Mouse (Mus musculus): ENCODE data around the gene Nptxr. TPM values are rescaled to one million over a fixed set of nuclear protein-coding genes. Genes with fewer than 3 reads are reported as not detected.
"Not testable (repeated sequence)": the region's sequence is repeated elsewhere in the genome, so short reads cannot be mapped to it uniquely, and the experiment has no call there.

Nptxr gene
- polyA plus RNA-seq, 1 experiment from 2014 or later = 0.13 TPM

DNA sequence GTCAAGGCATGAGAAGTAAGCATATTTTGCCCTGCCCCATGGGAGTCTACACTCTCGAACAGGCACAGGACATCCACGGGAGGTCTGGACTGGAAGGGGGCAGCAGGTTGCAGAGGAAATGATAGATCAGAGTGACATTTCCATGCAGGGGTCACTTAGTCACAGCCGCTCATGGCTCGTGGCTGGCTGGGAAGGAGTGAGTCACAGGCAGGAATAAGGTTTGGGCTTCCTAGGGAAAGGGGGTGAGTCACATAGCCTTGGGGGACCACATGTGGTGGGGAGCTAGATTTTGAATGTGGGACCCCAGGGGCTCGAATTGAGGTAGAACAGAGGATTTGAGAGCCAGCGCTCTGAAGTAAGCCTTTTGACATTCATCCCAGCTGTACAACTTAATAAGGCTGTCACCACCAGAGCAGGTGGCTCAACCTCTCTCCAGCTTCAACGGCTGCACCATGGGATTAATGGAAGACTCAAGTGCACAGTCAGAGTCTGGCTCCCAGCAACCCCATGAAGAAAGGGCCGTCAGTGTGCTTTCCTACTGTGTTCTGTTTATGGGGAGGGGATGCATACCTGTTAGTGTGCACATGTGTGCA, 9.2 kb upstream of the Nptxr start:
- H3K27me3 ChIP-seq = peaks cover 41% of the 10 kb centered on the region
- H3K4me3 ChIP-seq (replicated peaks) = no peak overlapping the region
- H3K4me2 ChIP-seq = no peak overlapping the region
- H3K9me3 ChIP-seq (replicated peaks) = peaks cover 5% of the 10 kb centered on the region; the same call in 1 of the 2 replicates
- ATAC-seq (ENCODE audit: low read depth) (no peak), DNase-seq (no peak)
- H3K27ac ChIP-seq = no peak overlapping the region
- WGBS (ENCODE audit: insufficient replicate concordance) = 29% methylated on average over 8 of the region's 8 CpGs
- no peak overlapping the region for H3K9ac ChIP-seq
- no peaks in the 10 kb centered on the region for H3K36me3 ChIP-seq
- no peaks in the 10 kb centered on the region for H3K4me1 ChIP-seq (replicated peaks)

DNA sequence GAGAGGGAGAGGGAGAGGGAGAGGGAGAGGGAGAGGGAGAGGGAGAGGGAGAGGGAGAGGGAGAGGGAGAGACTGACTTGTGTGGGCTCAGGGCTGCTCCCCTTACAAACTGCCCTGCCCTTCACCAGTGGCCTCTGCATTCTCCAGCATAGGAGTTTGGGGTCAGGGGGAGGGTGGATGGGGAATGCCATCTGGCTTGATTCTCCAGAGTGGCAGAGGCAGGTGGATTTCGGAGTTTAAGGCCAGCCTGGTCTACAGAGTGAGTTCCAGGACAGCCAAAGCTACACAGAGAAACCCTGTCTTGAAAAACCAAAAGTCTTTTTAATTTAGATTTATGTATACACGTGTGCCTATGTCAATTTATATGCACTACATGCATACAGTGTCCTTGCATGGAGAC, 8.3 kb upstream of the Nptxr start:
- not testable (repeated sequence) for H3K9me3 ChIP-seq (replicated peaks); H3K9ac ChIP-seq; H3K4me3 ChIP-seq (replicated peaks); H3K4me2 ChIP-seq; ATAC-seq (ENCODE audit: low read depth); H3K4me1 ChIP-seq (replicated peaks); H3K27ac ChIP-seq; DNase-seq; H3K36me3 ChIP-seq
- H3K27me3 ChIP-seq = peaks cover 50% of the 10 kb centered on the region
- WGBS (ENCODE audit: insufficient replicate concordance) = 35% methylated on average over 2 of the region's 2 CpGs

DNA sequence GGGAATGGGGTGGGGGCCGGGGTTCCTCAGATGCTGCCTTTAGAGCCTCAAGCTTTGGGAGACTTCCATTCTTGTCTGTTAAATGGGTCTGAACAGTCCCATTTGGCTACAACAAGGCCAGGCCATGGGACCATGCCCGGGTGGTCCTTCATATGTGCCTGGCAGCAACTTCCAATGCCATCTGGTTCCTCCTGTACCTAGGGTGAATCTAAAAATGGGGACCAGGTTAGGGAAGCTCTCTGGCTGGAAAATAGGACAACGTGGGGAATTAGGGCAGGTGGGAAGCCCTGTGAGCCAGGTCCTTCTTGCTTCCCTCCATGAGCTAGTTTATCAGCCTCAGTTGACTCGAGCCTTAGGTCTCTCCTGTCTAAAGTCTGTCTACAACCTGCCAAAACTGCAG, 6.4 kb upstream of the Nptxr start:
- Histone ChIP-seq H3K9me3 (replicated peaks) (no peaks in the 10 kb centered on the region), H3K27ac (no peak overlapping the region), H3K36me3 (no peaks in the 10 kb centered on the region), H3K4me3 (replicated peaks) (no peak overlapping the region), H3K4me2 (no peak overlapping the region), H3K9ac (no peak overlapping the region), H3K4me1 (replicated peaks) (no peaks in the 10 kb centered on the region), H3K27me3 (peaks cover 64% of the 10 kb centered on the region)
- WGBS (ENCODE audit: insufficient replicate concordance) = 45% methylated on average over 4 of the region's 4 CpGs
- no peak for DNase-seq
- ATAC-seq (ENCODE audit: low read depth) = no peak

DNA sequence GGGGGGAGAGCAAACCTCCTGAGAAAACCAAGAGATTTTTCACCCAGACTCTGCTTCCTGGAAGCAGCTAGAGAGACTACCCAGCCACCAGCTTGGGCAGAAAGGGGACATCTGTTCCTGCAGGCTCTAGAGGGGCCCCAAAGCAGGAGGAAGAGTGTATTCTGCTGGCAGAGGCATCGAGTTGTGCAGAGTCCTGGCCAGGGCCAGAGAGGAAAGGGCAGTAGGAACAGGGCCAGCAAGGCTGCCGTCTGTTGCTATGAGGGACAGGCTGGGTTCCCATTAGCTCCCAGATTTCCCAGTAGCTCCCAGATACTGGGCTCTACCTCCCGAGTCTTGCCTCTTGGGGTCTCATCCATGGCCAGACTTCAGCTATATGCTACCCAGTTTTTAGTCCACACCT, 5.5 kb upstream of the Nptxr start:
- H3K9ac ChIP-seq = no peak overlapping the region
- H3K9me3 ChIP-seq (replicated peaks) = no peaks in the 10 kb centered on the region
- peaks cover 73% of the 10 kb centered on the region for H3K27me3 ChIP-seq
- H3K27ac ChIP-seq = no peak overlapping the region
- ATAC-seq (ENCODE audit: low read depth) (no peak), DNase-seq (no peak)
- no peak overlapping the region for H3K4me3 ChIP-seq (replicated peaks)
- no peak overlapping the region for H3K4me2 ChIP-seq
- 33% methylated on average over 3 of the region's 3 CpGs for WGBS (ENCODE audit: insufficient replicate concordance)
- no peaks in the 10 kb centered on the region for H3K4me1 ChIP-seq (replicated peaks)
- H3K36me3 ChIP-seq = no peaks in the 10 kb centered on the region

DNA sequence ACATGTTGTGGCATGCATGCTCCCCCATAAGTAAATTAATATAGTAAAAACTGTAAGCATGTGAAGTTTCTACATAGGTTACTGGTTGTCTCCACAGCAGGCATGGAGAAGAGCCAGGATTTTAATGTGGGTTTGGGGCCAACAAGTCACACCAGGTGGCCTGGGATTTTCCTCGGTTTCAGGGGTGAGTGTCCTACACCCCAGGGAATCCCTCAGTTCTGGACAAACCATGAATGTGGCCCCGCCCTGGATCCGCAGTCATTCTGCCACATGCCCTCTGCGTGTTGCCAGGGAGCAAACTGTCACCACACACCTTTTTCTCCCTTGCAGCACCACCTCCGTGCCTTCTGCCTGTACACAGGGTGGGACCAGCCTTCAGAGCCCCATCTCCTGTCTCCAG, 4.1 kb upstream of the Nptxr start:
- H3K27me3 ChIP-seq = peaks cover 81% of the 10 kb centered on the region
- peaks cover 8% of the 10 kb centered on the region for H3K4me1 ChIP-seq (replicated peaks)
- ATAC-seq (ENCODE audit: low read depth) (no peak), DNase-seq (no peak)
- no peak overlapping the region for H3K27ac ChIP-seq
- no peak overlapping the region for H3K9ac ChIP-seq
- no peaks in the 10 kb centered on the region for H3K9me3 ChIP-seq (replicated peaks)
- 39% methylated on average over 5 of the region's 5 CpGs for WGBS (ENCODE audit: insufficient replicate concordance)
- H3K36me3 ChIP-seq = no peaks in the 10 kb centered on the region
- H3K4me2 ChIP-seq = no peak overlapping the region
- H3K4me3 ChIP-seq (replicated peaks) = no peak overlapping the region

DNA sequence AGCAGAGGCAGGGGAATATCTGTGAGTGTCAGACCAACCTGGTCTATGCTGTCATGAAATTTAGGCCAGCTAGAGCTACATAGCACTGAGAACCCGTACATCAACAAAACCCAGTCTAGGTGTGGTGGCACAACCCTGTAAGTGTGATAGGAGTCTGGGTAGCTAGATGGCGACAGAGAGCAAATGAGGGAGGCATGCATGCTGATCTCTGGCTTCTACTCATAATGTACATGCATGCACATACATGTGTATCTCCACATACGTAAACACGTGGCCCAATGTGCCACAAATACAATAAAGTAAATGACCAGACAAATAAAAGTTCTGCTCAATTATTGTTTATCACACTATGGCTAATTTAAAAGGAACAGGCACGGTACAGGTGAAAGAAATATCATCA, 3.5 kb upstream of the Nptxr start:
- ATAC-seq (ENCODE audit: low read depth) = no peak
- H3K9me3 ChIP-seq (replicated peaks) = no peaks in the 10 kb centered on the region
- peaks cover 85% of the 10 kb centered on the region for H3K27me3 ChIP-seq
- H3K9ac ChIP-seq = no peak overlapping the region
- 18% methylated on average over 5 of the region's 5 CpGs for WGBS (ENCODE audit: insufficient replicate concordance)
- H3K4me1 ChIP-seq (replicated peaks) = peaks cover 8% of the 10 kb centered on the region
- H3K4me2 ChIP-seq = no peak overlapping the region
- no peak overlapping the region for H3K4me3 ChIP-seq (replicated peaks)
- H3K36me3 ChIP-seq = no peaks in the 10 kb centered on the region
- H3K27ac ChIP-seq = no peak overlapping the region
- DNase-seq = no peak

DNA sequence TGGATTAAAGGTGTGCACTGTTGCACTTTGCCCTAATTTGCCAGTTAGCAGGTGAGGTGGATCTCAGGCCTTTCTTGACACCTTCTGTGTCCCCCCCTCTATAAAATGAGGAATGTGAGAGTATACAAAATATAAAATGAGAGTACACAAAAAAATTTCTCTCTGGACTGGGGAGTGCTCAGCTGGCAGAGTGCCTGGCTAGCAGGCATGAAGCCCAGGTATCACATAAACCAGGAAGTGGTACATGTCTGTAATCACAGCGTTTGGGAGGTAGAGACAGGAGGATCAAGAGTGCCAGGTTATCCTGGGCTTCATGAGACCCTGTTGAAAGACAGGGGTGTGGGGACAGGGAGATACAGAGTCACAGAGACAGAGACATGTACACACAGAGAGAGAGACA, 2.5 kb upstream of the Nptxr start:
- no peak overlapping the region for H3K9ac ChIP-seq
- no peak overlapping the region for H3K27ac ChIP-seq
- H3K4me1 ChIP-seq (replicated peaks) = peaks cover 8% of the 10 kb centered on the region
- peaks cover 91% of the 10 kb centered on the region for H3K27me3 ChIP-seq
- H3K9me3 ChIP-seq (replicated peaks) = no peaks in the 10 kb centered on the region
- H3K4me2 ChIP-seq = no peak overlapping the region
- no peak overlapping the region for H3K4me3 ChIP-seq (replicated peaks)
- WGBS (ENCODE audit: insufficient replicate concordance) = 32% methylated on average over 1 of the region's 1 CpGs
- no peak for DNase-seq
- no peak for ATAC-seq (ENCODE audit: low read depth)
- no peaks in the 10 kb centered on the region for H3K36me3 ChIP-seq

DNA sequence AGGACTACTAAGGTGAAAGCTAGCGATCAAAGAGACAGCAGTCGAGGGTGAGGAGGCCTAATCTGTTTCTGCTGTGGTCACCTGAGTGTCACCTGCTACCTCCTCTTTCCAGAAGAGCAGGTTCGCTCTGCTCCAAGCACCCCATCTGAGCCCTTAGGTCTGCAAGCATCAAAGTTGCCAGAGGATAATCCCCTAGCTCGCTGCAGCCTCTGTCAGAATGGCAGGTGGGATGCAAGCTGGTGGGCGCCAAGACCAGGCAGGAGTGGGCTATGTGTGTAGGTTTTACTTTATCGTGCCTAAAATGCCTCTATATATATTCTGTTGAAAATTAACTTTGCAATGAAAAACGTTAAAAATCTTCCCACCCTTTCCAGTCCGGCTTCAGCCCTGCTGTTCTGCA, 680 bp upstream of the Nptxr start:
- H3K9me3 ChIP-seq (replicated peaks) = no peaks in the 10 kb centered on the region
- no peak overlapping the region for H3K27ac ChIP-seq
- H3K4me3 ChIP-seq (replicated peaks) = no peak overlapping the region
- peaks cover 8% of the 10 kb centered on the region for H3K4me1 ChIP-seq (replicated peaks)
- ATAC-seq (ENCODE audit: low read depth) (no peak), DNase-seq (no peak)
- no peak overlapping the region for H3K9ac ChIP-seq
- H3K4me2 ChIP-seq = peak overlapping the region; percentile 74; the same call in 1 of the 2 replicates
- 17% methylated on average over 8 of the region's 8 CpGs for WGBS (ENCODE audit: insufficient replicate concordance)
- H3K27me3 ChIP-seq = peaks cover 90% of the 10 kb centered on the region
- H3K36me3 ChIP-seq = no peaks in the 10 kb centered on the region

DNA sequence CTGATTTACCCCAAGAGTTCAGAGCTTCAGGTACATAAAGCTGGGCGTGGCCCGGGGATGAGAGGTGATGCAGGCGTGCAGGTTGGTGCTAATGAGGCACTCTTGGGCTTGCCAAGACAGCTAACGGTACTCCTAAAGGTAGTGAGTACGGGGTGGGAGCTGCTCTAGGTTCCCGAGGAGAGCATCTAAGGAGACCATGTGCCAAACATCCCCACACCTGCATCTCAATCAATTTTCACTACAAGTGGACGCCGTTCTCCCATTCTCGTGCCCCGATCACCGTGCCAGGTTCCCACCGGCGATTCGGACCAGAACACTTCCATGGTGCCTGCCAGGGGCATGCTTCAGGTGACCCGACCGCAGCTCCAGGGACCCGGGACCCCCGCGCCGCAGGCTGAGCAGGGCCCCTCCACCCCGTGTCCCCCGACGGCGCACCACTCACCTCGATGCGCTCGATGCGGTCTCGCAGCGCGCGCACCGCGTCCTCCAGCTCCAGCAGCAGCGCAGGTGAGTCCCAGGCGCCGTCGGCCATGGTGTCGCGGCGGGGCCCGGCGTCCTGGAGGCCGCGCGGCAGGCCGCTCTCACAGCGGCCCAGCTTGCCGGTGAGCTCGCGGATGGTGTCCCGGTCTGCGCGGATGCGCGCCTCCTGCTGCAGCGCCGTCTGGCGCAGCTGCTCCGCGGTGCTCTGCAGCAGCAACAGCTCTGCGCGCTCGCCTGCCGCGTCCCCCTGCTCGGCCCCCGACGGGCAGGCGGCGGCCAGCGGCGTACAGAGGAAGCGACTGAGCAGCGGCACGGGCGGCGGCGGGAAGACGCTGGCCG, 824 bp downstream of the Nptxr start:
- Histone ChIP-seq H3K4me2 (peak overlapping the region; percentile 74), H3K36me3 (no peaks in the 10 kb centered on the region), H3K27me3 (peaks cover 90% of the 10 kb centered on the region), H3K9me3 (replicated peaks) (no peaks in the 10 kb centered on the region), H3K4me1 (replicated peaks) (peaks cover 8% of the 10 kb centered on the region), H3K4me3 (replicated peaks) (peak overlapping the region; percentile 56), H3K27ac (no peak overlapping the region), H3K9ac (no peak overlapping the region; the same call in 1 of the 2 replicates)
- DNase-seq = no peak
- ATAC-seq (ENCODE audit: low read depth) = no peak
- 6% methylated on average over 76 of the region's 81 CpGs for WGBS (ENCODE audit: insufficient replicate concordance)

DNA sequence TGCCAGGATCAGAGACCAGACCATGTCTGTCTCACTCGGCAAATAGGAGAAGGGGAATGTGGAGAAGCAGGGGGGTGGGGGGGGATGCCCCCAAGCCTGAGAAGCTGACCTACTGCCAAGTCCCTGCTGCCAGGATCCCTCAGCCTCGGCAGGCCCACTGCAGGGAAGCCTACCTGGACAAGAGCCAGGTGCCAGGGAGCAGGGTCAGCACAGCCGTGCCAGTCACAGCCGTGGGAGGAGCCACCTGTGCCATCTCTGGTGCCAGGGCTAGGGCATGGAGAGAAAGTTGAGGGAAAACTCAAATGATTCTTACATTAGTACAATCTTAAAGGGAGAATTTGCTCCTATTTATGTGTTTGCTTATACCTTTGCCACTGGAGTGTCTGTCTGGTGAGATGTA, 2.3 kb downstream of the Nptxr start:
- H3K9ac ChIP-seq = no peak overlapping the region
- H3K4me1 ChIP-seq (replicated peaks) = peaks cover 8% of the 10 kb centered on the region
- peaks cover 83% of the 10 kb centered on the region for H3K27me3 ChIP-seq
- H3K4me2 ChIP-seq = no peak overlapping the region
- ATAC-seq (ENCODE audit: low read depth) (no peak), DNase-seq (no peak)
- H3K27ac ChIP-seq = no peak overlapping the region
- no peaks in the 10 kb centered on the region for H3K36me3 ChIP-seq
- 60% methylated on average over 4 of the region's 4 CpGs for WGBS (ENCODE audit: insufficient replicate concordance)
- no peak overlapping the region for H3K4me3 ChIP-seq (replicated peaks)
- no peaks in the 10 kb centered on the region for H3K9me3 ChIP-seq (replicated peaks)

DNA sequence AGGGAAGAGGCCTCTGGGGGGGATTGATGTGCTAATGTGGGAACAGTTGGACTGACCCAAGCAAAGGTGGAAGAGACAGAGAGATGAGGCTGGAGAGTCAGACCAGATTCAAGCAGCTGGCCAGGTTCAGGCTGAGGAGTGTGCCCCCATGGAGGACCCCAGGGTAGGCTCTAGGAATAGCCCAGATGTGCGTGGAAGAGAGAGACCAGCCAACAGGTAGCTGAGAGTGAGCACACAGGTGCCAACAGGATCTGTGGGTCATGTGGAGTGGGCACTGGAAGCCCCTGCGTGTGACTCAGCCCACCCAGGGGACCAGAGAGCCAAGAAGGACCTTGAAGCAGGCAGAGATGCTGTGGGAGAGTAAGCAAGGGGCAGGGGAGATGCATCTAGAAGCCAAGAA, 2.9 kb downstream of the Nptxr start:
- no peak overlapping the region for H3K27ac ChIP-seq
- peaks cover 8% of the 10 kb centered on the region for H3K4me1 ChIP-seq (replicated peaks)
- DNase-seq (no peak), ATAC-seq (ENCODE audit: low read depth) (no peak)
- H3K36me3 ChIP-seq = no peaks in the 10 kb centered on the region
- H3K4me2 ChIP-seq = no peak overlapping the region
- WGBS (ENCODE audit: insufficient replicate concordance) = 45% methylated on average over 2 of the region's 2 CpGs
- H3K9me3 ChIP-seq (replicated peaks) = no peaks in the 10 kb centered on the region
- H3K27me3 ChIP-seq = peaks cover 76% of the 10 kb centered on the region
- H3K4me3 ChIP-seq (replicated peaks) = no peak overlapping the region
- no peak overlapping the region for H3K9ac ChIP-seq

DNA sequence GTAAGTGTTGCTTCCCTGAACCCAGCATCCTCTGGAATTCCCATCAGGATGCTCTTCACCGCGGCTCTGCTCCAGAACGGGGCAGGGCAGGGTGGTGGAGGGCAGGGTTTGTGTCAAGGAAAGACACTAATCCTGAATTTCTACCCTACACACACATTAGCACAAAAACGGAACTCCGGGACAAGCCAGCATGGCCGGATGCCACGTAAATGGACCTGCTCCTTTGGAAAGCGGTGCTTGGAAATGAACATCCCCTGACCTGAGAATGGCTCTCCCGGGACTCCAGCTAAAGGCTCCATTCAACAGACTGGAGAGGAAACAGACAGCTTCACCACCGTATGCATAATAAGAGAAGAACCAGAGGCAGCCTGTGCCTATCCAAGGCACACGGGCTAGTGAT, 3.9 kb downstream of the Nptxr start:
- H3K4me1 ChIP-seq (replicated peaks) = peaks cover 8% of the 10 kb centered on the region
- no peaks in the 10 kb centered on the region for H3K9me3 ChIP-seq (replicated peaks)
- no peak overlapping the region for H3K9ac ChIP-seq
- no peak overlapping the region for H3K4me2 ChIP-seq
- 51% methylated on average over 11 of the region's 11 CpGs for WGBS (ENCODE audit: insufficient replicate concordance)
- ATAC-seq (ENCODE audit: low read depth) (no peak), DNase-seq (no peak)
- no peak overlapping the region for H3K4me3 ChIP-seq (replicated peaks)
- peaks cover 68% of the 10 kb centered on the region for H3K27me3 ChIP-seq
- H3K36me3 ChIP-seq = no peaks in the 10 kb centered on the region
- no peak overlapping the region for H3K27ac ChIP-seq

Measured in liver, embryonic 13.5 days (tissue).